Mouse (Mus musculus) spleen, adult 2 months (tissue): ENCODE results near the gene Stub1.

Experiments used
- CTCF ChIP-seq: fragments of 200-500 bp; IDR thresholded peaks from 2 replicates; pipeline ENCODE4 v1.5.1; 2011; ENCODE audit warnings: mild to moderate bottlenecking, inconsistent platforms; ENCODE audit not compliant: insufficient read depth, insufficient read length, insufficient replicate concordance; ENCODE audit errors: extremely low read depth
- POLR2A ChIP-seq: fragments of 200-500 bp; IDR thresholded peaks from 2 replicates; pipeline ENCODE4 v1.6.1; 2011; ENCODE audit warnings: low read depth, low read length, inconsistent platforms

GRCm38 (mm10) chr17:25839455-25840235 is 6.4 kb upstream of the Stub1 start:
- no peak for TF ChIP-seq CTCF
- no peak for TF ChIP-seq POLR2A
